24 mouse cellular contexts compared by ENCODE assay signal in the genomic region with DNA sequence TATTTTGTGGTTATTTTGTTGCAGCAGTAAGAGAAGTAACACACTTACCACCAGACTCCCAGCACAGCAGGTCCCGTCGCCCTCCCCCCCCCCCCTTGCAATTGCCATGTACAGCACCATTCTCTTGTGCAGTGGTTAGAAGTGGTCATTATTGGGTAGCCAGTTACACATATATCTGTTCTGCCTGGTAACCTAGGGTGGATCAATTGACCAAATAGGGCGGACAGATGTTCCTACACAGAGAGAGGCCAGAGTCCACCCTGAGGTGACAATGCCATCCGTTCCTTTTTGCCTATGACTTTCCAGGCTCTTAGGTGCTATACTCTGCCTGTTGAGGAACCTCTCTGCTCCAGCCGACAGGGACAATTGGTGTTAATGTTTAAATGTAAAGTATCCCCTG. TPM values are rescaled to one million over a fixed set of nuclear protein-coding genes. Genes with fewer than 3 reads are reported as not detected.
DNase-seq lines count a peak whose midpoint lies in the region; ATAC-seq and TF ChIP-seq lines count a peak whose summit lies in the region.
"Had no signal": no experiment of that assay in that cellular context is flagged by ENCODE, and none has a peak within 500 bp of the region (broad histone marks: within the 10 kb centered on the region; RNA-seq: fewer than 3 reads in every experiment).

No protein-coding gene starts in this region.

- no peak overlapping the region for H3K4me3 ChIP-seq in liver, embryonic 11.5 days (ENCODE audit: low read depth, low read length)
- H3K4me3 ChIP-seq in liver, embryonic 12.5 days = no peak overlapping the region
- no peak overlapping the region for H3K4me3 ChIP-seq in liver, embryonic 14.5 days (ENCODE audit: insufficient read depth in 1 of 2, low read depth in 2 of 2, low read length in 2 of 2)
- no peak overlapping the region for H3K4me3 ChIP-seq in liver, embryonic 16.5 days (ENCODE audit: low read depth, low read length)
- H3K4me3 ChIP-seq in forebrain, embryonic 10.5 days = no peak overlapping the region
- H3K4me3 ChIP-seq: embryonic facial prominence, embryonic 10.5 days; embryonic facial prominence, embryonic 12.5 days; forebrain, embryonic 12.5 days had no signal

- TF ChIP-seq EP300 in liver, embryonic 14.5 days (IDR thresholded peaks at IDR 0.05; ENCODE audit: low read depth) = no peak

- DNase-seq in liver, embryonic 11.5 days (ENCODE audit: low spot score) = no peak
- peak in 1 of 3 experiments; percentile 12 for DNase-seq in liver, embryonic 14.5 days (ENCODE audit: low read depth in 3 of 3, low spot score in 3 of 3)
- DNase-seq in lung, postnatal 25 days (ENCODE audit: low spot score) = no peak
- no peak for DNase-seq in forebrain, embryonic 10.5 days (ENCODE audit: extremely low spot score, low spot score)
- no peak for DNase-seq in layer of hippocampus, adult 18-20 months (ENCODE audit: low spot score in 2 of 2)
- DNase-seq in urinary bladder, postnatal 10 days (ENCODE audit: low spot score) = no peak
- DNase-seq: adrenal gland, adult 2 months; adrenal gland, postnatal 14 days; adrenal gland, postnatal 36 days; cerebellum, adult 11-12 months; cerebellum, adult 2 months; cerebellum, adult 9-10 months; cerebellum, postnatal 10 days; cerebellum, postnatal 25 days had no signal

- WGBS in liver, embryonic 11.5 days = 74% methylated on average over 5 of the region's 5 CpGs
- WGBS in liver, embryonic 12.5 days (ENCODE audit: insufficient replicate concordance) = 57% methylated on average over 5 of the region's 5 CpGs
- WGBS in liver, embryonic 14.5 days (ENCODE audit: insufficient replicate concordance) = 52% methylated on average over 5 of the region's 5 CpGs
- 49% methylated on average over 5 of the region's 5 CpGs for WGBS in liver, embryonic 16.5 days (ENCODE audit: insufficient replicate concordance)
- 88% methylated on average over 5 of the region's 5 CpGs for WGBS in forebrain, embryonic 10.5 days

- peak; percentile 57; the same call in 1 of the 2 replicates for ATAC-seq in liver, embryonic 11.5 days (replicated peaks; ENCODE audit: low FRiP score)
- ATAC-seq in liver, embryonic 12.5 days = peak; percentile 47
- peak; percentile 55 for ATAC-seq in liver, embryonic 14.5 days (ENCODE audit: insufficient read depth)
- peak; percentile 74 for ATAC-seq in liver, embryonic 16.5 days (ENCODE audit: low read depth)
- ATAC-seq: forebrain, embryonic 14.5 days; forebrain, embryonic 16.5 days had no signal

- no peaks in the 10 kb centered on the region for H3K27me3 ChIP-seq in liver, embryonic 11.5 days (replicated peaks; ENCODE audit: control insufficient read depth, insufficient read depth, low read length)
- no peaks in the 10 kb centered on the region for H3K27me3 ChIP-seq in liver, embryonic 12.5 days (replicated peaks)
- no peaks in the 10 kb centered on the region for H3K27me3 ChIP-seq in liver, embryonic 14.5 days (ENCODE audit: control insufficient read depth, insufficient read depth, low read length)
- no peaks in the 10 kb centered on the region for H3K27me3 ChIP-seq in liver, embryonic 16.5 days (ENCODE audit: control insufficient read depth, insufficient read depth, low read depth, low read length)
- no peaks in the 10 kb centered on the region for H3K27me3 ChIP-seq in forebrain, embryonic 10.5 days (ENCODE audit: poor library complexity, severe bottlenecking)
- H3K27me3 ChIP-seq: embryonic facial prominence, embryonic 12.5 days; forebrain, embryonic 12.5 days had no signal

- H3K9me3 ChIP-seq in liver, embryonic 11.5 days (ENCODE audit: control insufficient read depth, low read length) = no peaks in the 10 kb centered on the region
- no peaks in the 10 kb centered on the region for H3K9me3 ChIP-seq in liver, embryonic 12.5 days (replicated peaks)
- H3K9me3 ChIP-seq in liver, embryonic 14.5 days (ENCODE audit: control insufficient read depth, low read length) = no peaks in the 10 kb centered on the region
- no peaks in the 10 kb centered on the region for H3K9me3 ChIP-seq in liver, embryonic 16.5 days (replicated peaks; ENCODE audit: control insufficient read depth, low read length)
- no peaks in the 10 kb centered on the region; the same call in 1 of the 2 replicates for H3K9me3 ChIP-seq in forebrain, embryonic 10.5 days
- H3K9me3 ChIP-seq: embryonic facial prominence, embryonic 10.5 days; embryonic facial prominence, embryonic 12.5 days; forebrain, embryonic 12.5 days had no signal

- no peak overlapping the region for H3K9ac ChIP-seq in liver, embryonic 11.5 days (ENCODE audit: low read depth, low read length)
- no peak overlapping the region for H3K9ac ChIP-seq in liver, embryonic 12.5 days
- H3K9ac ChIP-seq in liver, embryonic 14.5 days (replicated peaks) = no peak overlapping the region
- no peak overlapping the region for H3K9ac ChIP-seq in liver, embryonic 16.5 days (ENCODE audit: low read depth, low read length)
- H3K9ac ChIP-seq: embryonic facial prominence, embryonic 12.5 days; forebrain, embryonic 12.5 days had no signal

- no peak overlapping the region for H3K27ac ChIP-seq in liver, embryonic 11.5 days (ENCODE audit: low read depth, low read length)
- H3K27ac ChIP-seq in liver, embryonic 12.5 days = no peak overlapping the region
- no peak overlapping the region for H3K27ac ChIP-seq in liver, embryonic 14.5 days
- no peak overlapping the region for H3K27ac ChIP-seq in liver, embryonic 16.5 days (ENCODE audit: low read length)
- H3K27ac ChIP-seq in forebrain, embryonic 10.5 days = no peak overlapping the region
- H3K27ac ChIP-seq: embryonic facial prominence, embryonic 10.5 days; embryonic facial prominence, embryonic 12.5 days; forebrain, embryonic 12.5 days had no signal

- H3K36me3 ChIP-seq in liver, embryonic 11.5 days (ENCODE audit: control insufficient read depth, insufficient read depth, low read length) = no peaks in the 10 kb centered on the region
- H3K36me3 ChIP-seq in liver, embryonic 12.5 days = no peaks in the 10 kb centered on the region
- no peaks in the 10 kb centered on the region for H3K36me3 ChIP-seq in liver, embryonic 14.5 days (replicated peaks; ENCODE audit: control insufficient read depth, insufficient read depth, low read depth)
- no peaks in the 10 kb centered on the region for H3K36me3 ChIP-seq in liver, embryonic 16.5 days (ENCODE audit: control insufficient read depth, insufficient read depth)
- H3K36me3 ChIP-seq in forebrain, embryonic 10.5 days (replicated peaks) = no peaks in the 10 kb centered on the region
- H3K36me3 ChIP-seq: embryonic facial prominence, embryonic 10.5 days; embryonic facial prominence, embryonic 12.5 days; forebrain, embryonic 12.5 days had no signal

- 0 out of 2 replicates have a peak, but pooled peaks cover 2% of the 10 kb centered on the region for H3K4me1 ChIP-seq in liver, embryonic 11.5 days (replicated peaks; ENCODE audit: control insufficient read depth, insufficient read depth, low read length)
- H3K4me1 ChIP-seq in liver, embryonic 12.5 days = no peaks in the 10 kb centered on the region
- peaks cover 0 to 15% of the 10 kb centered on the region in 2 experiments; a peak in 2 of 4 replicates for H3K4me1 ChIP-seq in liver, embryonic 14.5 days (replicated peaks; ENCODE audit: control insufficient read depth in 2 of 2, insufficient read depth in 2 of 2, low read length in 1 of 2)
- H3K4me1 ChIP-seq in liver, embryonic 16.5 days (ENCODE audit: control insufficient read depth, low read depth, low read length) = 0 out of 2 replicates have a peak, but pooled peaks cover 2% of the 10 kb centered on the region
- H3K4me1 ChIP-seq in forebrain, embryonic 10.5 days = peaks cover 35% of the 10 kb centered on the region

- no peak for TF ChIP-seq CTCF in liver, embryonic 14.5 days (IDR thresholded peaks at IDR 0.05; ENCODE audit: low read depth)

- no peak overlapping the region for H3K4me2 ChIP-seq in liver, embryonic 11.5 days
- H3K4me2 ChIP-seq in liver, embryonic 12.5 days = no peak overlapping the region
- H3K4me2 ChIP-seq in liver, embryonic 14.5 days (ENCODE audit: low read depth) = no peak overlapping the region
- no peak overlapping the region for H3K4me2 ChIP-seq in liver, embryonic 16.5 days (ENCODE audit: low read depth, low read length)
- H3K4me2 ChIP-seq: embryonic facial prominence, embryonic 12.5 days; forebrain, embryonic 12.5 days had no signal

RNA-seq across cellular contexts. Expression of gene 4933407L21Rik, which starts 3.1 kb away (rescaled TPM):
- polyA plus RNA-seq in liver, embryonic 11.5 days (2014; fragmentation: Nextera tagmentation; extraction: Ambion mirVana) = not detected in 2 replicates
- not detected in 2 replicates for polyA plus RNA-seq in liver, embryonic 12.5 days (2016; fragmentation: Nextera tagmentation; extraction: Ambion mirVana)
- polyA plus RNA-seq in liver, embryonic 14.5 days (2012; rRNA removed) = 0.05 and 0.08 TPM in 2 replicates
- polyA plus RNA-seq in liver, embryonic 14.5 days (2014; fragmentation: Nextera tagmentation; extraction: Ambion mirVana) = not detected in 2 replicates
- 0.13 TPM in 1 of 2 replicates, not detected in the other for polyA plus RNA-seq in liver, embryonic 16.5 days (2015; fragmentation: Nextera tagmentation; extraction: Ambion mirVana)
- polyA plus RNA-seq in forebrain, embryonic 10.5 days (2016; fragmentation: Nextera tagmentation; extraction: Ambion mirVana) = 0.30 and 0.87 TPM in 2 replicates
- total RNA-seq in layer of hippocampus, adult 18-20 months (2021) = 1 to 10 TPM; 3.3 to 4.1 TPM
- total RNA-seq: adrenal gland, postnatal 36 days; MEL had no signal
- polyA plus RNA-seq: adrenal gland, adult 2 months; C2C12 had no signal

RNA-seq across cellular contexts. Expression of gene Itm2c, which starts 31.1 kb away (rescaled TPM):
- polyA plus RNA-seq in liver, embryonic 11.5 days (2014; fragmentation: Nextera tagmentation; extraction: Ambion mirVana) = 39.7 and 41.8 TPM in 2 replicates
- polyA plus RNA-seq in liver, embryonic 12.5 days (2016; fragmentation: Nextera tagmentation; extraction: Ambion mirVana) = 41.3 and 42.3 TPM in 2 replicates
- polyA plus RNA-seq in liver, embryonic 14.5 days (2012; rRNA removed) = 21.5 and 22.0 TPM in 2 replicates
- polyA plus RNA-seq in liver, embryonic 14.5 days (2014; fragmentation: Nextera tagmentation; extraction: Ambion mirVana) = 26.3 and 27.2 TPM in 2 replicates
- polyA plus RNA-seq in liver, embryonic 16.5 days (2015; fragmentation: Nextera tagmentation; extraction: Ambion mirVana) = 52.3 and 54.7 TPM in 2 replicates
- polyA plus RNA-seq in forebrain, embryonic 10.5 days (2016; fragmentation: Nextera tagmentation; extraction: Ambion mirVana) = 126 and 132 TPM in 2 replicates
- 100 to 1,000 TPM; 867 to 891 TPM for total RNA-seq in layer of hippocampus, adult 18-20 months (2021)

RNA-seq across cellular contexts. Expression of gene Gpr55, which starts 35.6 kb away (rescaled TPM):
- not detected in 2 replicates for polyA plus RNA-seq in liver, embryonic 11.5 days (2014; fragmentation: Nextera tagmentation; extraction: Ambion mirVana)
- polyA plus RNA-seq in liver, embryonic 12.5 days (2016; fragmentation: Nextera tagmentation; extraction: Ambion mirVana) = not detected in 2 replicates
- 0.02 and 0.04 TPM in 2 replicates for polyA plus RNA-seq in liver, embryonic 14.5 days (2012; rRNA removed)
- not detected in 2 replicates for polyA plus RNA-seq in liver, embryonic 14.5 days (2014; fragmentation: Nextera tagmentation; extraction: Ambion mirVana)
- 0.04 and 0.05 TPM in 2 replicates for polyA plus RNA-seq in liver, embryonic 16.5 days (2015; fragmentation: Nextera tagmentation; extraction: Ambion mirVana)
- polyA plus RNA-seq in forebrain, embryonic 10.5 days (2016; fragmentation: Nextera tagmentation; extraction: Ambion mirVana) = not detected in 2 replicates
- total RNA-seq in layer of hippocampus, adult 18-20 months (2021) = under 1 TPM in 1 of 2 experiments, not detected in 1; 0.08 TPM
- polyA plus RNA-seq: C2C12; embryonic facial prominence, embryonic 10.5 days; embryonic facial prominence, embryonic 14.5 days; forebrain, embryonic 12.5 days; forebrain, embryonic 14.5 days had no signal
